Mouse (Mus musculus) hindbrain, postnatal 0 days (tissue): ENCODE measurements at regions not wholly inside any gene's neighbourhood (a gene's known extent, or its start where the extent isn't known, plus 50 kb on each side); places are given as distances from the start of the nearest gene placed in this dataset.
"Not testable (repeated sequence)": the region's sequence is repeated elsewhere in the genome, so short reads cannot be mapped to it uniquely, and the experiment has no call there.

ENCODE experiments used
- ATAC-seq: fragments of 200-750 bp; cut with Nextera tagmentation; 2 replicates; pipeline ENCODE4 v1.8.0; 2017; ENCODE audit warnings: mild to moderate bottlenecking, moderate TSS enrichment, moderate library complexity
- DNase-seq: peaks from one replicate; pipeline ENCODE4 v3.0.0-alpha.2; 2015; ENCODE audit warnings: low spot score
- H3K27ac ChIP-seq: fragments of 300-500 bp; sonication (generic); 2 replicates; pipeline ENCODE4 v1.5.1; 2014; ENCODE audit warnings: mild to moderate bottlenecking
- H3K27me3 ChIP-seq: fragments of 300-500 bp; sonication (generic); 2 replicates; pipeline ENCODE4 v1.6.1; 2014; ENCODE audit warnings: low read length, mixed read lengths; ENCODE audit not compliant: insufficient read depth
- H3K36me3 ChIP-seq: fragments of 300-500 bp; sonication (generic); 2 replicates; pipeline ENCODE4 v1.6.1; 2014; ENCODE audit warnings: low read length, mixed read lengths; ENCODE audit not compliant: insufficient read depth
- H3K4me1 ChIP-seq: fragments of 300-500 bp; sonication (generic); 2 replicates; pipeline ENCODE4 v1.6.1; 2014; ENCODE audit warnings: antibody characterized with exemption, low read length, mixed read lengths; ENCODE audit not compliant: insufficient read depth
- H3K4me2 ChIP-seq: fragments of 300-500 bp; sonication (generic); 2 replicates; pipeline ENCODE4 v1.6.1; 2014; ENCODE audit warnings: low read depth, mild to moderate bottlenecking, low read length, moderate library complexity, mixed read lengths
- H3K4me3 ChIP-seq: fragments of 300-500 bp; sonication (generic); 2 replicates; pipeline ENCODE4 v1.5.1; 2014; ENCODE audit warnings: low read length
- H3K9ac ChIP-seq: fragments of 300-500 bp; sonication (generic); replicated peaks from 2 replicates; pipeline ENCODE4 v1.6.1; 2014; ENCODE audit warnings: mild to moderate bottlenecking, low read length, moderate library complexity, mixed read lengths
- H3K9me3 ChIP-seq: fragments of 300-500 bp; sonication (generic); 2 replicates; pipeline ENCODE4 v1.6.1; 2016; ENCODE audit warnings: low read length, mixed read lengths
- WGBS: fragments of 180-500 bp; shearing (Covaris S2); extraction: QIAGEN DNeasy Blood & Tissue Kit; methylation state at CpG from one replicate; pipeline ENCODE4 v1.1.7; 2014; 5-methylcytosine and 5-hydroxymethylcytosine counted together

DNA sequence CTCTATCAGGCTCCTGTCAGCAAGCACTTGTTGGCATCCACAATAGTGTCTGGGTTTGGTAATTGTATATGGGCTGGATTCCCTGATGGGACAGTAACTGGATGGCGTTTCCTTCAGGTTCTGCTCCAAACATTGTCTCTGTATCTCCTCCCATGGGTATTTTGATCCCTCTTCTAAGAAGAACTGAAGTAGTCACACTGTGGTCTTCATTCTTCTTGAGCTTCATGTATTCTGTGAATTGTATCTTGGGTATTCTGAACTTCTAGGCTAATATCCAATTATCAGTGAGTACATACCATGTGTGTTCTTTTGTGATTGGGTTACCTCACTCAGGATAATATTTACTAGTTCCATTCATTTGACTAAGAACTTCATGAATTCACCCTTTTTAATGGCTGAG lies 119.2 kb upstream of the Gm21119 start:
- H3K36me3 ChIP-seq, ATAC-seq, H3K27me3 ChIP-seq, H3K9me3 ChIP-seq, H3K4me2 ChIP-seq, DNase-seq, H3K4me1 ChIP-seq, H3K4me3 ChIP-seq, H3K9ac ChIP-seq, H3K27ac ChIP-seq: not testable (repeated sequence)
- WGBS = no CpG with 5 or more reads among the region's 1 CpGs

- H3K9ac ChIP-seq, ATAC-seq, H3K36me3 ChIP-seq, H3K4me1 ChIP-seq, H3K9me3 ChIP-seq, H3K4me3 ChIP-seq, H3K27ac ChIP-seq, H3K4me2 ChIP-seq, H3K27me3 ChIP-seq: not testable (repeated sequence)
- peak; percentile 1 for DNase-seq
- 74% methylated on average over 1 of the region's 1 CpGs for WGBS
Measured at GRCm38 (mm10) chr8:20513920-20514319, 100.8 kb upstream of the Gm21119 start.

GRCm38 (mm10) chr8:20516324-20516830 lies 98.3 kb upstream of the Gm21119 start:
- ATAC-seq, H3K27me3 ChIP-seq, H3K4me2 ChIP-seq, H3K9ac ChIP-seq, H3K9me3 ChIP-seq, H3K27ac ChIP-seq, H3K4me1 ChIP-seq, H3K36me3 ChIP-seq, DNase-seq, H3K4me3 ChIP-seq: not testable (repeated sequence)
- 63% methylated on average over 2 of the region's 3 CpGs for WGBS

GRCm38 (mm10) chr8:20517551-20517950 lies 97.2 kb upstream of the Gm21119 start:
- not testable (repeated sequence) for H3K36me3 ChIP-seq

DNA sequence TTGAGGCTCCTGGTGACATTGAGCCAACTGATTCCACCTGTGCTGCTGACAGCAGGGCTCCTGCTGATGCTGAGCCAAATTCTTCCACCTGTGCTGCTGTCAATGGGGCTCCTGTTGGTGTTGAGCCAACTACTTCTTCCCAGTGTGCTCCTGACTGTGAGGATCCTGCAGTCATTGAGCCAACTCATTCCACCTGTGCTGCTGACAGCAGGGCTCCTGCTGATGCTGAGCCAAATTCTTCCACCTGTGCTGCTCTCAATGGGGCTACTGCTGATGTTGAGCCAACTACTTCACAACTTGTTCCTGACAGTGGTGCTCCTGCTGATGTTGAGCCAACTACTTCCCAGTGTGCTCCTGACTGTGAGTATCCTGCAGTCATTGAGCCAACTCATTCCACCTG lies 90.2 kb upstream of the Gm21119 start:
- not testable (repeated sequence) for H3K4me3 ChIP-seq, H3K4me1 ChIP-seq, H3K9ac ChIP-seq, H3K27ac ChIP-seq, H3K4me2 ChIP-seq, ATAC-seq, H3K36me3 ChIP-seq, H3K9me3 ChIP-seq, H3K27me3 ChIP-seq
- peak; percentile 0 for DNase-seq

More at GRCm38 (mm10) chr8:20517551-20517950, 97.2 kb upstream of the Gm21119 start:
- not testable (repeated sequence) for H3K9ac ChIP-seq, H3K27ac ChIP-seq, H3K9me3 ChIP-seq, DNase-seq, ATAC-seq, H3K4me2 ChIP-seq, H3K4me1 ChIP-seq, H3K4me3 ChIP-seq, H3K27me3 ChIP-seq
- WGBS = 24% methylated on average over 1 of the region's 1 CpGs

GRCm38 (mm10) chr8:20529048-20529447 lies 85.7 kb upstream of the Gm21119 start:
- not testable (repeated sequence) for DNase-seq, ATAC-seq, H3K9me3 ChIP-seq, H3K4me3 ChIP-seq, H3K4me2 ChIP-seq, H3K9ac ChIP-seq, H3K36me3 ChIP-seq, H3K27me3 ChIP-seq, H3K27ac ChIP-seq, H3K4me1 ChIP-seq
- WGBS = no CpG with 5 or more reads among the region's 1 CpGs

- not testable (repeated sequence) for H3K9ac ChIP-seq, ATAC-seq, DNase-seq, H3K27me3 ChIP-seq, H3K4me1 ChIP-seq, H3K36me3 ChIP-seq, H3K27ac ChIP-seq, H3K4me3 ChIP-seq, H3K9me3 ChIP-seq, H3K4me2 ChIP-seq
- 89% methylated on average over 4 of the region's 4 CpGs for WGBS
Measured at GRCm38 (mm10) chr8:20539031-20539430, 75.7 kb upstream of the Gm21119 start.

- H3K9me3 ChIP-seq, H3K27me3 ChIP-seq, H3K4me2 ChIP-seq, H3K36me3 ChIP-seq, H3K4me3 ChIP-seq, H3K4me1 ChIP-seq, H3K9ac ChIP-seq, ATAC-seq, DNase-seq, H3K27ac ChIP-seq: not testable (repeated sequence)
- WGBS = 88% methylated on average over 2 of the region's 2 CpGs
Measured at GRCm38 (mm10) chr8:20544084-20544483, 70.6 kb upstream of the Gm21119 start.

DNA sequence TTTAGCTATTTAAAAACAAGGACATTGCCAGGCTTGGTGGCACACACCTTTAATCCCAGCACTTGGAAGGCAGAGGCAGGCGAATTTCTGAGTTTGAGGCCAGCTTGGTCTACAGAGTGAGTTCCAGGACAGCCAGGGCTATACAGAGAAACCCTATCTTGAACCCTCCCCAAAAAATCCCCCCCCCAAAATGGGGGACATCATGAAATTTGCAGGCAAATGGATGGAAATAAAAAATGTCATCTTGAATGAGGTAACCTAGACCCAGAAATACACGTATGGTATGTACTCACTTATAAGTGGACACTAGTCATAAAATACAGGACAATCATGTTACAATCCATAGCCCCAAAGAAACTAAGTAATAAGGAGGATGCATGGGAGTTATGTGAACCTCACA lies 69.4 kb upstream of the Gm21119 start:
- not testable (repeated sequence) for H3K27ac ChIP-seq, ATAC-seq, H3K36me3 ChIP-seq, H3K4me3 ChIP-seq, H3K4me2 ChIP-seq, H3K9ac ChIP-seq, H3K27me3 ChIP-seq, H3K4me1 ChIP-seq, H3K9me3 ChIP-seq, DNase-seq
- no CpG with 5 or more reads among the region's 2 CpGs for WGBS

DNA sequence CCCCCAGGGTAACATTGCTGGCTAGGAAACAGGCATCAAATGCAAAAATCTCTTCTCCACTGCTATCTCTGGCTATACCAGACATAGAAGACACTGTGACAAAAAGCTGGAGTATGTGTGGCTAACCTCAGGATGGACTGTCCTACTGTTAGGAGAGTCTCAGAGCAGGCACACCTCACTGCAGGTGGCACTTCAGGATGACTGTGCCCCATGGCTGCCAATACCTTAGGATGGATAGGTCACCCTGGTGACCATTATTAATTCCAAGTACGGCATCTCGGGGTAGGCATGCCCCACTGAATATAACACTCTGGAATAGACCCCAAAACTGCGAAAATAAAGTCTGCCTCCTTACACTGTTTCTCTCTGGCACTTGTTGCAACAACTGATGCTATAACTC lies 68.3 kb upstream of the Gm21119 start:
- DNase-seq, H3K36me3 ChIP-seq, H3K4me1 ChIP-seq, H3K4me3 ChIP-seq, H3K27me3 ChIP-seq, ATAC-seq, H3K27ac ChIP-seq, H3K4me2 ChIP-seq, H3K9me3 ChIP-seq, H3K9ac ChIP-seq: not testable (repeated sequence)
- WGBS = no CpG with 5 or more reads among the region's 3 CpGs
